8 mouse cellular contexts compared by ENCODE assay signal in the genomic region with DNA sequence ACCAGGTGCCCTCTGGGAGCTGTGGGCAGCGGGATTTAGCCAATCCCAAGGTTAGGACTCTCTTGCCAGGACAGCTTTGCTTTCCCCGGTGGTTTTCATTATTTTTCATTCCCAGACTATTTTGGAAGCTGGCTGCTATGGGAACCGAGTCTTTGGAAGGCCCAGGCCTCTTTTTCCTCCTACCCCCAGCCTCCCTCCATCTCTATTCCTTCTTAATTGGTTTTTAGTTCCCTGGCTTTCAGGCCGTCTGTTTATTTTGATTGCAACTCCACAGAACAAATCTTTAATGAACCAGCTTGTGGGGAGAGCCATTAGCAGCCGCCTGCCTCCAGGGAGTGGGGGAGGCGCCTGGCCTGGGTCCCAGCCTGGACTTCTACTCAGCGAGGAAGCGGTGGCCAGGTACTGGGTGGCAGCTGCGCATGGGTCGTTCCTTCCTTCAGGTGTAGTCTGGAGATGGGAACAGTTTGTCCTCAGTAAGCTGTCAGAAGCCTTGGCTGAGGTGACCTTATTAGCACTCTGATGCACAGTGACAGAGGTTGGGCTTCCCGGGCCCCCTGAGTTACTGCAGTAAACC.
DNase-seq lines count a peak whose midpoint lies in the region; ATAC-seq and TF ChIP-seq lines count a peak whose summit lies in the region.

No protein-coding gene starts in this region.

- no peak overlapping the region for H3K4me3 ChIP-seq in intestine, embryonic 15.5 days (replicated peaks)
- H3K4me3 ChIP-seq in intestine, postnatal 0 days (ENCODE audit: low read depth, low read length), result no peak overlapping the region
- H3K4me3 ChIP-seq in embryonic facial prominence, embryonic 11.5 days (ENCODE audit: low read depth, low read length), result no peak overlapping the region
- H3K4me3 ChIP-seq in heart, embryonic 13.5 days, result no peak overlapping the region
- no peak overlapping the region for H3K4me3 ChIP-seq in liver, embryonic 12.5 days

- no peaks in the 10 kb centered on the region for H3K36me3 ChIP-seq in intestine, embryonic 15.5 days
- no peaks in the 10 kb centered on the region for H3K36me3 ChIP-seq in intestine, postnatal 0 days (ENCODE audit: control insufficient read depth, insufficient read depth)
- H3K36me3 ChIP-seq in embryonic facial prominence, embryonic 11.5 days (replicated peaks; ENCODE audit: control insufficient read depth, insufficient read depth, low read depth, low read length), result no peaks in the 10 kb centered on the region
- H3K36me3 ChIP-seq in heart, embryonic 13.5 days, result no peaks in the 10 kb centered on the region
- H3K36me3 ChIP-seq in liver, embryonic 12.5 days, result no peaks in the 10 kb centered on the region

- H3K27me3 ChIP-seq in intestine, embryonic 15.5 days (replicated peaks), result no peaks in the 10 kb centered on the region
- no peaks in the 10 kb centered on the region for H3K27me3 ChIP-seq in intestine, postnatal 0 days (replicated peaks; ENCODE audit: control insufficient read depth, insufficient read depth, low read length)
- no peaks in the 10 kb centered on the region for H3K27me3 ChIP-seq in embryonic facial prominence, embryonic 11.5 days (ENCODE audit: control insufficient read depth, insufficient read depth, low read length)
- H3K27me3 ChIP-seq in heart, embryonic 13.5 days (replicated peaks), result no peaks in the 10 kb centered on the region
- no peaks in the 10 kb centered on the region; the same call in 1 of the 2 replicates for H3K27me3 ChIP-seq in liver, embryonic 12.5 days (replicated peaks)

- H3K9me3 ChIP-seq in intestine, embryonic 15.5 days, result no peaks in the 10 kb centered on the region
- H3K9me3 ChIP-seq in intestine, postnatal 0 days (ENCODE audit: control insufficient read depth), result no peaks in the 10 kb centered on the region
- no peaks in the 10 kb centered on the region for H3K9me3 ChIP-seq in embryonic facial prominence, embryonic 11.5 days (replicated peaks; ENCODE audit: control insufficient read depth, low read length)
- no peaks in the 10 kb centered on the region for H3K9me3 ChIP-seq in heart, embryonic 13.5 days
- H3K9me3 ChIP-seq in liver, embryonic 12.5 days (replicated peaks), result 0 out of 2 replicates have a peak, but pooled peaks cover 2% of the 10 kb centered on the region

- no peak overlapping the region for H3K4me2 ChIP-seq in intestine, embryonic 15.5 days (replicated peaks)
- H3K4me2 ChIP-seq in intestine, postnatal 0 days (replicated peaks; ENCODE audit: low read depth), result no peak overlapping the region
- H3K4me2 ChIP-seq in embryonic facial prominence, embryonic 11.5 days (ENCODE audit: low read depth, low read length), result no peak overlapping the region
- H3K4me2 ChIP-seq in heart, embryonic 13.5 days, result no peak overlapping the region
- H3K4me2 ChIP-seq in liver, embryonic 12.5 days, result no peak overlapping the region

- WGBS in intestine, embryonic 15.5 days, result 55% methylated on average over 11 of the region's 11 CpGs
- WGBS in intestine, postnatal 0 days, result 59% methylated on average over 11 of the region's 11 CpGs
- 29% methylated on average over 11 of the region's 11 CpGs for WGBS in embryonic facial prominence, embryonic 11.5 days
- WGBS in heart, embryonic 13.5 days, result 61% methylated on average over 11 of the region's 11 CpGs
- WGBS in liver, embryonic 12.5 days (ENCODE audit: insufficient replicate concordance), result 65% methylated on average over 11 of the region's 11 CpGs

- no peak for TF ChIP-seq CTCF in intestine, postnatal 0 days (IDR thresholded peaks at IDR 0.05; ENCODE audit: low read depth)

- 0 out of 2 replicates have a peak, but pooled peaks have one; percentile 52 for ATAC-seq in intestine, embryonic 15.5 days
- no peak for ATAC-seq in intestine, postnatal 0 days
- ATAC-seq in embryonic facial prominence, embryonic 11.5 days (replicated peaks; ENCODE audit: insufficient number of reproducible peaks, low FRiP score, low TSS enrichment, low read depth), result peak; percentile 50; the same call in 1 of the 2 replicates
- no peak for ATAC-seq in heart, embryonic 13.5 days (ENCODE audit: extremely low read depth, insufficient number of reproducible peaks, low FRiP score, low TSS enrichment)
- no peak for ATAC-seq in liver, embryonic 12.5 days

- no peak overlapping the region for H3K9ac ChIP-seq in intestine, embryonic 15.5 days
- H3K9ac ChIP-seq in intestine, postnatal 0 days (ENCODE audit: low read depth, low read length), result no peak overlapping the region
- H3K9ac ChIP-seq in embryonic facial prominence, embryonic 11.5 days (replicated peaks; ENCODE audit: low read length), result no peak overlapping the region
- H3K9ac ChIP-seq in heart, embryonic 13.5 days, result no peak overlapping the region
- no peak overlapping the region for H3K9ac ChIP-seq in liver, embryonic 12.5 days

- 0 out of 2 replicates have a peak overlapping the region, but pooled peaks have one; percentile 4 for H3K27ac ChIP-seq in intestine, embryonic 15.5 days
- H3K27ac ChIP-seq in intestine, postnatal 0 days (ENCODE audit: low read depth, low read length), result no peak overlapping the region
- peak overlapping the region; percentile 63 for H3K27ac ChIP-seq in embryonic facial prominence, embryonic 11.5 days (replicated peaks; ENCODE audit: low read depth, low read length)
- H3K27ac ChIP-seq in heart, embryonic 13.5 days (replicated peaks), result 0 out of 2 replicates have a peak overlapping the region, but pooled peaks have one; percentile 21
- peak overlapping the region; percentile 32; the same call in 1 of the 2 replicates for H3K27ac ChIP-seq in liver, embryonic 12.5 days

- peaks cover 23% of the 10 kb centered on the region for H3K4me1 ChIP-seq in intestine, embryonic 15.5 days (replicated peaks)
- peaks cover 7% of the 10 kb centered on the region; the same call in 1 of the 2 replicates for H3K4me1 ChIP-seq in intestine, postnatal 0 days (replicated peaks; ENCODE audit: control insufficient read depth, insufficient read depth, low read length)
- H3K4me1 ChIP-seq in embryonic facial prominence, embryonic 11.5 days (ENCODE audit: control insufficient read depth, insufficient read depth, low read length), result peaks cover 7% of the 10 kb centered on the region
- H3K4me1 ChIP-seq in heart, embryonic 13.5 days, result peaks cover 19% of the 10 kb centered on the region
- H3K4me1 ChIP-seq in liver, embryonic 12.5 days, result peaks cover 10% of the 10 kb centered on the region; the same call in 1 of the 2 replicates

- DNase-seq in embryonic facial prominence, embryonic 11.5 days (ENCODE audit: low spot score), result peak; percentile 83
- peak; percentile 82 to 93 for DNase-seq in kidney, postnatal 25 days
- DNase-seq in testis, postnatal 10 days (ENCODE audit: low spot score), result peak; percentile 81
- DNase-seq in thymus, postnatal 14 days, result no peak

Comparison
In these comparisons a context has a peak if more than half of its experiments do, and no peak if none do; other contexts are left out.
1. ATAC-seq: peak in intestine, embryonic 15.5 days (single experiment) and embryonic facial prominence, embryonic 11.5 days (single experiment); none in intestine, postnatal 0 days (single experiment), heart, embryonic 13.5 days (single experiment) and liver, embryonic 12.5 days (single experiment).